Mouse (Mus musculus) neural tube, embryonic 10.5 days (tissue): Measurements from ENCODE around the gene Unc45b.
"Not testable (repeated sequence)": the region's sequence is repeated elsewhere in the genome, so short reads cannot be mapped to it uniquely, and the experiment has no call there.

Experiments
- DNase-seq: peaks from one replicate; pipeline ENCODE4 v3.0.0-alpha.2; 2017; ENCODE audit warnings: low spot score; ENCODE audit errors: extremely low spot score

Unc45b gene

DNA sequence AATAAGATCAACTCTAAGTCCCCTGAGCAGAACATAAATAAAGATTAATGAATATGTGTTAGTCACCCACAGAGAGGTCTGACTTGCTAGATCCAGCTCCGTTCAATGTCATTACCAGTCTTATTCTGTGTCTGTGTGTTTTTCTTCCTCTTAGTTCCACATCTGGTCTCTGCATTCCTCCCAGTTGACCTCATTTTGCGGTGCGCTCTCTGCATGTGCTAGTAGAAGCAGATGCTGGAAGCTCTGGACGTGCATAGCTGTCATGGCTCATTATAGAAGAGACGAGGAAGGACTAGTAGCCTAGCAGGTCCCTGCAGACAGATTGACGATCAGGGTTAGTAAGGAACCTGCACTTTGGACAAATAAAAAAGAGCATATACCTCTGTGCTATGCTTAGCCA, 33.0 kb downstream of the Unc45b start:
- no peak for DNase-seq

DNA sequence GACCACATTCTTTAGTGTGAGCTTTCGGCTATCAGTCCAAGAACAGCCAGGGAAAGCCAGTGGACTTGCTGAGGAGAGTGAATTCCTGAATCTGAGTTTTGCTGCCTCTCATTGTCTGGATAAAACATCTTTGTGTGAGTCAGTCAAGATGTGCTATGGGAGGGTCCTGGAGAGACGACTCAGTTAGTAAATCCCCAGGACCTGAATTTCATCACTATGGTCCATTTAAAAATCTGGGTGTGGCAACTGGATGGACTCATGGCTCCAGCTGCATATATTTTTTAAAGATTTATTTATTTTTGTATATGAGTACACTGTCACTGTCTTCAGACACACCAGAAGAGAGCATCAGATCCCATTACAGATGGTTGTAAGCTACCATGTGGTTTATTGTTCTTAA, 35.3 kb downstream of the Unc45b start:
- no peak for DNase-seq

DNA sequence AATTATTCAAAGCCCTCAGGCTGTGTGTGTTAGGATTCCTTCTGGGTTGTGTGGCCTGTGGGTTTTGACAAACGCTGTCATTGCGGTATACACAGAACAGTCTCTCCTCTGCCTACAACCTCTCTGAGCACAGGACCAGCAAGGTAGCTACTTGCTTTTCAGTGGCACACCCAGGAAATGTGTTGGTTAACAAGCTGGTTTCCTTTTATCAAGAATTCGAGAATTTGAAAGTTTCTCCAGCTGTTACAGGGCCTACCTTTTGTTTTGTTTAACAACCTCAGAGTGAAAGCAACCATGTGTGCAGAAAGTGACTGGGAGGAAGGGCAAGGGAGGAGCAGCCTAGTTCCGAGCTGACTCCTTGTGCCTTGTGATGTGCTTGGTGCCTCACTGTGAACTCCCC, 37.1 kb downstream of the Unc45b start:
- DNase-seq = no peak

DNA sequence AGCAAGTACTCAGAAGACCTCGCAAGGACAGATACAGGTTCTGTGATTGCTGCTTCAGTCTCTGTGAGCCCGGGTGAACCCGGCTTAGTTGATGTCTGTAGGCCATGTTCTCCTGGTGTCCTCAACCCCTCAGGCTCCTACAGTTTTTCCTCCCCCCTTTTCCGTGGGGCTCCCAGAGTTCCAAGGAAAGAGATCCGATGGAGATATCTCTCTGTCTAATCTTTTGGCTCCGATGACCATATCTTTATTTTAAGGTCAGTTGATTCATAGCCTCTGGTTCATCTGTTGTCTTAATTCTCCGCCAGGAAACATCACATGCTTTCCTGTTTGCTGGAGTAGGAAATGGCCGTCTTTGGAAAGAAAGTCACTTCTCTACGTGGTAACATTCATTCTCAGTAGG, 38.7 kb downstream of the Unc45b start:
- no peak for DNase-seq

DNA sequence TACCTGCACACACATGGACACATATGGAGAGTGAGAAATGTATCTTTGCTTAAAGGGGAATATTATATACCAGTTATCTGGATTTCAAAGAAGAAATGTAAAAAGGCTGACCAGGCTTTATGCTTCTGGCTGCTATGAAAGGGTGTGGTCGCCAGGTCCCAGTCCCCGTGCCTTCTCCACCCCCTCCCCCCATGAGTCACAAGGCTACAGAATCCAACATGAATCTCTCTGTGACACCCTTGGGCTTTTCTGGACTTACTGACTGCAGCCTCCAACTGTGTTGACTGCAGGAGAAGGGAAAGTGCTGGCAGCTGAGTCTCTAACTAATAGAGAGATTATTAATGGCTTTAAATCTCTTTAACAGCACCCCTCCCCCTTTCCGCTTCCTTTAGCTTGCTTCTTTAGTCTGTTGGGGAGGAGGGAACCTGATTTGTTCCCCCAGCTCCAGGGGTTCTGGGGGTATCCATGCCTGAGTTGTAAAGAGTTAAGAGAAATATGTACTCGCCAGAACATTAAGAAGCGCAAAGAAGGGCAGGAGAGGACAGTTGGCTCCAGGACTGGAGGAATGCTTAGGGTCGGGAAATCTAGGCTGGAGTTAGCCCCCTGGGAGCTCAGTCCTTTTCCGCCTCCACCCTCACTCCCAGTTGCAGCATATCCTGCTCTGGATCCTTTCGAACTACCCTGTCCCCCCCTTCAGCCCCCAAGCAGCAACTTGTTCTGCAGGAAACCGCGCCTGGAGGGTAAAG, 40.6 kb downstream of the Unc45b start, which contains the start of gene Slfn5:
Gene Slfn5, plus strand, starts transcription at position 614 of the 746 bp plus-strand sequence.
- no peak for DNase-seq

DNA sequence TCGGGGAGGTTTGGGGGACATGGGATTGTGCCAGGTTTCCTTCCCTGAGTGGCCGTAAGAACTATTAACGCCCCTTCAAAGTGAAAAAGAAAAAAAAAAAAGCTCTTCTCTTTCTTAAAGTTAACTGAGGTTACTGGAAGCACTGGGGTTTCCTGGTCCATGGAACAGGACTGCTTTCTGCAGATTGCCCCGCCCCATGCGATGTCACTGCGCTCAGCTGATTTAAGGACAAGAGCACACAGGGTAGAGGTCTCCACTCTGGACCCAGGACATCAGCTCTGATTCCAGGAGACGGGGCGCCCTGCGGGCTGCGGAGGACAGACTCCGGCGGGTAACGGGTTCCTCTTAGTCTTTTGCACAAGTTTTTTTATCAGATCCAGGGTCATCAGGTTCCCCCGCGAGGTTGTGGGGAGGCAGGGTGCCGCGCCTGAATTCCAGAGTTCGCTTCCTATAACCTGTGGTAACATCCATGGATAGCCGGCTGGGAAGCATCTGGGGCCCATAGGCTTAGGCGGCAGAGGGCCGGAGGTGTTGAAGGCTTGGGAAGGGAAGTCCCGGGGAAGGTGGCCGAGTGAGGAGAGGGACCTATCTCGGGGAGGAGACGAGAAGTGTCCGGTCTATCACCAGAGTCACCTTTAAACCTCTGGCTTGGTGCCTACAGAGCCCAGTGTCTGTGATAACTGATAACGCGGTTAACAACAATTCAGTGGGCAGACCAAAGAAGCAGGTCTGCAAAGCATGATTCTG, 41.7 kb downstream of the Unc45b start:
- DNase-seq = no peak

GRCm38 (mm10) chr11:82952612-82953542, 42.5 kb downstream of the Unc45b start:
- DNase-seq = no peak

- DNase-seq = no peak
Measured at GRCm38 (mm10) chr11:82954631-82955030, 44.3 kb downstream of the Unc45b start.

DNA sequence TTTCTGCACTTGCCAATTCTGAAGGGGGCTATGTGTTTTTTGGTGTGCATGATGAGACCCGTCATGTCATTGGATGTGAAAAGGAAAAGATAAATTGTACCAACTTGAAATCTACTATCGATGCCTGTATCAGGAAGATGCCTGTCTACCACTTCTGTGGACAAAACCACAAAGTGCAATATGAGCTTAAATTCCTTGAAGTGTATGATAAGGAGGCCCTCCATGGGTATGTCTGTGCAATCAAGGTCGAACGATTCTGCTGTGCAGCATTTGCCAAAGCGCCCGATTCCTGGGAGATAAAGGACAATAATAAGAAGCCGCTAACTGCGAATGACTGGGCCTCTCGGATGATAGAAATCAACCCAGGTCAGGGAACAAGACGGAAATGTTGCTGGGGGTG, 46.6 kb downstream of the Unc45b start:
- no peak for DNase-seq

DNA sequence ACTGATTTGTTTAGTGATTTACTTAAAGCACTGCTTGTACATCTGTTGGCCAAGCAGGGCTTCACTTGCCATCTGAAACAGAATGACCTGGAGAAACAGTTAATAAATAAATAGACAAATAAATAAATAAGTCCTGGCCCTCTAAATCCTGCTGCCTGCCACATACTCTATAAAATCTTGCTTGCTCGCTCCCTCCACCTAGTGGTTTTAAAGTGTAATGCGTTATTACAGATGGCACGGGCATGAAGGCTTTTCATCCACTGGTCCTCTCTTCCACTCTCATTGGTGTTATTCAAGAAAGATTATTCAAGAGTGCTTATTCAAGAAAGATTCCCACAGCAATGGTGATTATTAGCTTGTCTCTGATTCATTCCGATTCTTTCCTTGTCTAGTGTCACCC, 49.3 kb downstream of the Unc45b start:
- no peak for DNase-seq

DNA sequence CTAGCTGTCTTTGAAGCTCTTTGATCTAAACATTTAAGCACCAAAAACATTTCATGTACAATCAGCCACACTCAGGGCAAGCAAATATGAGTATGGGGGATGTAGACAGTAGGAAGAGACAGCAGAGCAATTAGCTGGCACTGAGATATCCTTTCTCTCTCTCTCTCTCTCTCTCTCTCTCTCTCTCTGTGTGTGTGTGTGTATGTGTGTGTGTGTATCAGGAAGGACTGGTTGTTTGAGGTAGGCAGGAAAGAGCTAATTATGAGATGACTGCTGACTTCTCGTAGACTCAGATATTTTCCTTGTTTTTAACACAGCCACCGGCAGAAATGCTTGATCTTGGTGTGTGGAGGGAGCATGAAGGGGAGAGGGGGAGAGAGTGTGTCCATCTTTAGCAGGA, 51.4 kb downstream of the Unc45b start:
- DNase-seq = no peak

DNA sequence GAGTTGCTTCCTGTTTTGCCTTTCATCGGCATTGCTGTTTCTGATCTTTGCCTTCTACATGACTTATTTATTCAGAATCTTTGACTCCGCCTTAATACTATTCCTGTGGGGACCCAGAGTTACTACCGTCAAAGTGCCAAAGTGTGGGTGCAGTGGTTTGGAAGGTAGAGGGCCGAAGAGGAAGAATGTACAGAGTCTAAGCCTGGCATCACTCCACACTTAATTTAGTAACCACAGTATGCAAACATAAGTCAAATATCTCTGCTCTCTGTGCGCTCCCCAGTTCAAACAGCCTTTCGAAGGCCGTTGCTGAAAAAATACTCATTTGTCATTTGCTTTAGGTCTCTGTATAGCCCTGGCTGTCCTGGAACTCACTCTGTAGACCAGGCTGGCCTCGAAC, 51.9 kb downstream of the Unc45b start:
- no peak for DNase-seq

DNA sequence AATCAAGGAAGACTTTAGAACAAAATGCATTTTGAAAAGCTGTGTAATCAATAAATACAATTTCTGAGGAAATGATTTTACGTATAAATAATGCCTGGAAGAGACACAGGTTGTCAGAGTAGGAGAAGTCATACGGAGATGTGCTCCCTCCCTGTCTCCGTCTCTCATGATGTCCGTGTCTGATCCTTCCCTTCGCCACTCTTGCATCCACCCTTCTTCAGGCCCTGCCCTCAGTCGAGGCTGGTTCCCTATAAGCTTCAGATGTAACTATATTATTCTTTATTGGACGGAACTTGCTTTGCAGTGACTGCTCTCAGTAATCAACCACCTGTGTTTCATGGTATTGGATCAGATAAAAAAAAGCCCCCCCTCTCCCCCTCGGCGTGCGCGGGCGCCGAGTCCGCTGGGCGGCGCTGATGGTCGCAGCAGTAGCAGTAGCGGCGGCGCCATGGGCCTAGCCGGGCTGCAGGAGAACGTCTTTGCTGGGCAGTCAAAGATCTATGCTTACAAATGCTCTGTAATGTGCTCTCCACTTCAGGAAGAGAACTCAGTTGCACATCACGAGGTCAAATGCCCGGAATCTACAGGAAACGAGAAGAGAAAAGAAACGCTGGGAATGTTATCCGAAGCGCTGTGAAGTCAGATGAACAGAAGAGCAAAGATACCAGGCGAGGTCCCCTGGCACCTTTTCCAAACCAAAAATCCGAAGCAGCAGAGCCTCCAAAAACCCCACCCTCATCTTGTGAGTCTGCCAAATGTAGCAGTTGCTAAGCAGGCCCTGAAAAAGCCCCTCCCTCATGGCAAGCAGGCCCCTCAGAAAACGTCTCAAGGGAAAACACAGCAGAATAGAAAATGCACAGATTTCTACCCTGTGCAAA, 60.6 kb downstream of the Unc45b start:
- peak; percentile 58 for DNase-seq

- no peak for DNase-seq
Measured at GRCm38 (mm10) chr11:82971590-82971974, 61.2 kb downstream of the Unc45b start.

DNA sequence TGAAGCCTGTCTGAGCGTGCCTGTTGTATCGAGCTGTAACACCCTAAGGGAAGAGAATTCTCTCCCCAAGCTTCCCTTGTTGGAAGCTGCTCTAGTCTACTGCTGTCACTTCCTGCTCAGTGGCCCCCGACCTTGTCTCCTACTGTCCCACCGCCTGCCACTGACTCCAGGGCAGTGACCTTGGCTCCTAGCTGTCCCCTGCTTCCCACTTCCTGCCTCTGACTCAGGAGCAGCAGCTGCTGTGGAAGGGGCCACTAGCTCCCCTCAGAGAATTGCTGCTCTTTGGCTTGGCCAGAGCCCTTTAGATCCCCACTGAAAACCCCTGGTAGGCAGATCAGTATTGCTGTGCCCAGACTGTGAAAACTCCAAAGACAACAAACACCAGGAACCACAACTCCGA, 63.6 kb downstream of the Unc45b start:
- DNase-seq = no peak

- DNase-seq = not testable (repeated sequence)
Measured at GRCm38 (mm10) chr11:82982409-82982808, 72.1 kb downstream of the Unc45b start.

DNA sequence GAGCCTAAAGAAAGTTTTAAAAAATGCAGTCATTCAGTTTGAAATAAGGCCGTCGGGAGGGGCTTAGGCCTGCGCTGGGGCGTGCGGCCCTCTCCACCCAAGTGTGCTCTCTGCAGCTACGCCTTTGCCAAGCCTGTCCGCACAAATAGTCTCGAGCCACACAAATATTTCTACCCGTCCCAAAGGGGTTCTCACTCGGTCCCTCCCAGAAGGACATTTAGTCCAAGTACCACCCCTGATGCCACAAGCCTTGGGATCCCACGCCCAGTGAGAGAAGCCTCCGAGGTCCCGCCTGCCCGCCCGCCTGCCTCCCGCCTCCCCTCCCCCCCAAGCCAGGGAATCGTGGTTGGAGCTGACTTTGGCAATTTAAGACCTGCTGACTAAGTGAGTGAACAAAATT, 72.8 kb downstream of the Unc45b start:
- DNase-seq = no peak

GRCm38 (mm10) chr11:82987621-82988020, 77.3 kb downstream of the Unc45b start:
- no peak for DNase-seq

GRCm38 (mm10) chr11:82989357-82989756, 79.0 kb downstream of the Unc45b start:
- DNase-seq = peak; percentile 34

DNA sequence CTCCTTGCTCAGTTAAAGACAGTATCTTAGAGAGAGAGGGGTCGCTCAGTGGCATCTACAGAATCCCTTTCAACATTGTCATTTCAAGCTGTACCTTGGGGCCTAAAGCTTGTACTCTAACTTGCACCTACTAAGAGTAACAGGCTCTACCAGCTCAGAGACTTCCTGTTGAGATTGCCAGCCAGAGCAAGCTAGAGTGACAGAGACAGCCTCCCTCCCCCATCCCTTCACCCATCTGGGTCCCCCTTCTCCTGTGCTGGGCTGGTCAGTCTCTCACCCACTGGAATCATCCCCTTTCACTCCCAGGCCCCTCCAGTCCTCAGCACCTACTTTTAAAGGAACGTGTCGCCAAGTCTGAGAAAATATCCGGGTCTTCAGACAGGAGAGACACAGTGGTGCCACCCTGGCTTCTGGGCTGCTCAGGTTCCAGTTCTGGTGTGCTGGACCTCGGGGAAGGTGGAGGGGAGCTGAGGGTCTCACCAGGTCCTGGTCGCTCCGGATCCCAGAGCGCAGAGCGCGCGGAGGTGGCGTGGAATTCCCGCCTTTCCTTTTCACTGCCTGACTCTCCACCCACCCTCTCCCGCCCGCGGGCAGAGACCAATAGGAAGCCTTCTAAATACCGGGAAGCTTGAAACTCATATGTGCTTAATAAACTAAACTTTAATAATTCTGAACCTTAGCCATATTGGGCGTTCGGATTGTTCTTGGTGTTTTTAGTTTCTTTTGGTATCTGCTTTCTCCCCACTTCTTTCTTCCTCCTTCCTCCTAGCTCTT, 80.4 kb downstream of the Unc45b start:
- DNase-seq = peak; percentile 63
